Mouse (Mus musculus): Measurements from ENCODE around the gene Pbx1. TPM values are rescaled to one million over a fixed set of nuclear protein-coding genes. Genes with fewer than 3 reads are reported as not detected.
"Not testable (repeated sequence)": the region's sequence is repeated elsewhere in the genome, so short reads cannot be mapped to it uniquely, and the experiment has no call there.

Pbx1 gene
- 72.2 and 78.9 TPM in 2 replicates for polyA plus RNA-seq (2015; fragmentation: Nextera tagmentation; extraction: Ambion mirVana)

- ATAC-seq; H3K36me3 ChIP-seq (ENCODE audit: poor library complexity, severe bottlenecking); H3K9me3 ChIP-seq (replicated peaks); H3K27me3 ChIP-seq: not testable (repeated sequence)
- H3K9ac ChIP-seq: peak within 1 kb of the TSS; percentile 99
- H3K4me3 ChIP-seq: peak within 1 kb of the TSS; percentile 95
- H3K4me1 ChIP-seq: peaks cover 12% of the 10 kb centered on the region
- H3K4me2 ChIP-seq: peak within 1 kb of the TSS; percentile 80
- peak within 1 kb of the TSS; percentile 100 for H3K27ac ChIP-seq
Measured at GRCm38 (mm10) chr1:168432232-168432280, at the start of gene Pbx1. Pbx1 (minus strand) TSS chr1:168432270.

DNA sequence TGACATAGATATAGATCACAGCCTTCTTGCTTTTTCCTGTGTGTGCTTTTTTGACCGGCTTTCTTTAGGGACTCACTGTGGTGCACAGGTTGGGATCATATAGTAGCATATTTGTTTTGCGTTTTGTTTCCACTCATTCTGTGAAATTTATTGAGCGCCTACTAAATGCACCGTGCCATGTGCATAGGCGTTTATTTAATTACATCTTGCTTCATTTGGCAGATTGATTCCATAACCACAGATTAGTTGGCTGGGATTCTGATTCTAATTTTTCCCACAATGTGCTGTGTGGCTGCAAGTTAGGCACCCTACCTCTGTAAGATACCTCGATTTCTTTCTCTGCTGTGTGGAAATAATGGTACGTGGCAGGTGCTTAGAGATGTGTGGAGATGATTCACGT lies 47.6 kb upstream of the Pbx1 start:
- 83% methylated on average over 8 of the region's 8 CpGs for WGBS

DNA sequence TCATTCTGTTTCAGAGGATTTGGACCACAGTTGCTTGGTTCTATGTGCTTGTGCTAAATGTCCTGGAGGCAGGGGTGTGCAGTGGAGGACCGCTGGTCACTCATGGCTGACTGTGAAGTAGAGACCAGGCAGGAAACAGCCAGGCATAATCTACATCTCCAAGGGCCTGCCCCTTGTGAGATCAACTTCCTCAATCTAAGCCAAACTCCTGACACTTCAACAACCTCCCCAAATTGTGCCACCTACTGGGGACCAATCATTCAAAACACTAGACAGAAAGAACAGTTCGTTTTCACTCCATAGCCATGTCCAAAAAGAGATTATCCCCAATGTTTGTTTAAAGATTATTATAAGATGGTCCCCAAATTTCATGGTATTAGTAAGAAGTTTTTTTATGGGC lies 46.8 kb upstream of the Pbx1 start:
- Histone ChIP-seq H3K4me2 (no peak overlapping the region), H3K4me1 (peaks cover 30% of the 10 kb centered on the region), H3K9ac (no peak overlapping the region), H3K27me3 (peaks cover 3% of the 10 kb centered on the region; the same call in 1 of the 2 replicates), H3K4me3 (no peak overlapping the region), H3K27ac (no peak overlapping the region), H3K9me3 (replicated peaks) (no peaks in the 10 kb centered on the region), H3K36me3 (ENCODE audit: poor library complexity, severe bottlenecking) (no peaks in the 10 kb centered on the region)
- WGBS: 72% methylated on average over 2 of the region's 2 CpGs
- ATAC-seq: no peak

More for the DNA sequence above, 47.6 kb upstream of the Pbx1 start:
- Histone ChIP-seq H3K27ac (no peak overlapping the region), H3K9ac (no peak overlapping the region), H3K4me3 (no peak overlapping the region), H3K36me3 (ENCODE audit: poor library complexity, severe bottlenecking) (no peaks in the 10 kb centered on the region), H3K9me3 (replicated peaks) (no peaks in the 10 kb centered on the region), H3K27me3 (peaks cover 3% of the 10 kb centered on the region; the same call in 1 of the 2 replicates), H3K4me2 (no peak overlapping the region), H3K4me1 (peaks cover 22% of the 10 kb centered on the region)
- ATAC-seq: no peak

GRCm38 (mm10) chr1:168476917-168477316 lies 44.8 kb upstream of the Pbx1 start:
- WGBS: 61% methylated on average over 3 of the region's 3 CpGs
- H3K9me3 ChIP-seq (replicated peaks): no peaks in the 10 kb centered on the region
- H3K36me3 ChIP-seq (ENCODE audit: poor library complexity, severe bottlenecking): no peaks in the 10 kb centered on the region
- no peaks in the 10 kb centered on the region for H3K27me3 ChIP-seq
- no peak overlapping the region for H3K9ac ChIP-seq
- H3K4me3 ChIP-seq: no peak overlapping the region
- peak overlapping the region; percentile 19; the same call in 1 of the 2 replicates for H3K27ac ChIP-seq
- H3K4me2 ChIP-seq: no peak overlapping the region
- peaks cover 45% of the 10 kb centered on the region for H3K4me1 ChIP-seq
- ATAC-seq: no peak

DNA sequence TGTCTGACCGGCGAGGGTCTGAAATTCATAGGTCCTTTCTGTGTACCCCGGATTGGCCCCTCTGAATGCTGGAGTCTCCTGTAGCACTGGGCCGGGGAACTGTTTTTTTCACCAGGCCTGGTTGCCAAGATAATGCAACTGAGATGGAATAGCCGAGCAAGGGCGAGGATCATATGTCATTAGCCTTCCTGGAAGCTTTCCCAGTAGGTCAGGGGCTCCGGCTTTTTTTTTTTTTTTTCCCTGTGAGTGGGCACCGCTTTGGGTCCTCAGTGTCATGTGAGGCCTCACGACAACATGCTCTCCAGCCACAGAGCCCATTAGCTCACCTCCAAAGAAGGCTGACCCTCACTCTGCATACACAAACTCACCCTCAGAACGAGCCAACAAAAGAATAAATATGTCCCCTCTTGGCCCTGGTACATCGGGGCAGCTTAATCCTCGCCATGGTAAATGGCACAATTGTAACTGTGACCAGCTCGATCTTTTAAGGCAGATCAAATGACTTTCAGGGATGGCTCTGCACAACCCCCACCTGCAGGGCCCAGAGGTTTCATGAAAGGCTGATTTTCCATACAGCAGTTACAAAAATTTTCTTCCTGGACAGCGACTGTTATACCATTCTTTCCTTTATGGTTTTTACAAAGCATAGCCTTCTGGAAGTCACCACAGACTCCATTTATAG lies 44.3 kb upstream of the Pbx1 start:
- Histone ChIP-seq H3K4me2 (no peak overlapping the region), H3K27ac (0 out of 2 replicates have a peak overlapping the region, but pooled peaks have one; percentile 31)

DNA sequence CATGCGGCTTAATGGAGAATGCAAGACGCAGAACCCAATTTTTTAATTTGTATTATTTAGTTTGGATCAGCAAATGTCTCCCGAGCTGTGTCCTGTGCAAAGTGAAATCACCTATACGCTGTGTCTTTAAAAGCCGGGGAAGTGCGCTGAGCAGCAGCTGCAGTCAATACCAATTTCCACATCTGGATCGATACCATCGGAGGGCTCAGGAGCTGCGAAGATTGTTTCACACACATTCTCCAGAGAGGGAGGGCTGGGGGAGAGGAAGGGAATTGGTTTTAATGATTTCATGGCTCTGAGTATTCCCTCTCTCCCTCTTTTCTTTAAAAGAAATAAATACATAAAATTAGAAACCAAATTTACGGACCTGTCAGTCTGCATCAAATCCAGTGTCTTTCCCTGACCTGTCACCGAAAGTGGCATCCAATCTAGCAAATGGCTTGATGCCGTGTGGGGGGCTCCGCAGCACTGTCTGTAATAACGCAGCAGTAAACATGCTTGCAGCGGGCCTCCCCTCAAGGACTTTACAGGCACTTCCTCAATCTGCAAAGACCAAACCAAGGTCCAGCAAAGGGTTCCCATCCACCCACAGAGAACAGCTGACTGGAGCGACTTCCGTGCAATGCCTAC lies 43.6 kb upstream of the Pbx1 start:
- 0 out of 2 replicates have a peak overlapping the region, but pooled peaks have one; percentile 7 for H3K27ac ChIP-seq
- H3K4me2 ChIP-seq: no peak overlapping the region

More for the DNA sequence above, 44.3 kb upstream of the Pbx1 start:
- no peaks in the 10 kb centered on the region for H3K27me3 ChIP-seq
- no peak for ATAC-seq
- 43% methylated on average over 14 of the region's 14 CpGs for WGBS
- no peak overlapping the region for H3K4me3 ChIP-seq
- H3K9ac ChIP-seq: no peak overlapping the region
- H3K36me3 ChIP-seq (ENCODE audit: poor library complexity, severe bottlenecking): no peaks in the 10 kb centered on the region
- no peaks in the 10 kb centered on the region for H3K9me3 ChIP-seq (replicated peaks)
- peaks cover 45% of the 10 kb centered on the region for H3K4me1 ChIP-seq

DNA sequence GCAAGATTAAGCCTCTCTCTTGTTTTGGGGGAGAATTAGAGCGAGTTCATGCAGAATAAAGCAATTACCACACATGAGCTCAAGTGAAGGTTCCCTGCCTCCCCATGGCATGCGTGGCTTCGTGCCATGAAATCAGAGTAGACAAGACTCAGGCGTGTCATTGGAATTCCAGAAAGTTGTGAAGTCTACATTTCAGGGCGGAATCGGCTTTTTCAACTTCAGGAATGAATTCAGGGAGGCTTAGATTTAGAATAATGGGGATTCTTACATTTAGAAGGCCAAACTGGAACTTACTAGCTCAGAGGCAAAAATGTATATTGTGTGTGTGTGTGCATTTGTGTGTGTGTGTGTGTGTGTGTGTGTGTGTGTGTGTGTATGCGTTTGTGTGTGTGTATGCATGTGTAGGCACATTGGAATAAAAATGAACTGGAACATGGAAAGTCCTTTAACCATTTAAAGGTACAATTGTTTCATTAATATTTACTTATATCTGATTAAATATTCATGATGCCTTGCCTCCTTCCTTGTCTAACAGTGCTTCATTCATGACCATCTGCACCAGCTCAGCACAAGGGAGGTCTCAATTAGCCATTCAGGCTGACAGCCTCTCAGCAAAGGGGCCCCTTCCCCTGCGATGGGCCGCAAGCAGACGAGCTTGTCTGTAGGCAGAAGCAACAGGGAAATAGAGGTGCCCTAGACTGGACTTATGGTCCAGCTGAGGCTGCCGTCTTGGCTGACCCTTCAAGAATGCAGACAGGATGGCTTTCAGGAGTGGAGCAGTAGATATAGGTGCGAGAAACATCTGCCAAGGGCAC lies 41.4 kb upstream of the Pbx1 start:
- Histone ChIP-seq H3K4me3 (no peak overlapping the region), H3K4me2 (peak overlapping the region; percentile 47), H3K27ac (peak overlapping the region; percentile 55), H3K9me3 (replicated peaks) (no peaks in the 10 kb centered on the region), H3K27me3 (no peaks in the 10 kb centered on the region), H3K4me1 (peaks cover 45% of the 10 kb centered on the region), H3K9ac (no peak overlapping the region), H3K36me3 (ENCODE audit: poor library complexity, severe bottlenecking) (no peaks in the 10 kb centered on the region)
- 20% methylated on average over 12 of the region's 12 CpGs for WGBS
- ATAC-seq: peak; percentile 94

More for the DNA sequence above, 43.6 kb upstream of the Pbx1 start:
- WGBS: 83% methylated on average over 17 of the region's 17 CpGs
- peaks cover 45% of the 10 kb centered on the region for H3K4me1 ChIP-seq
- no peak for ATAC-seq
- H3K9ac ChIP-seq: no peak overlapping the region
- no peaks in the 10 kb centered on the region for H3K27me3 ChIP-seq
- no peaks in the 10 kb centered on the region for H3K9me3 ChIP-seq (replicated peaks)
- no peaks in the 10 kb centered on the region for H3K36me3 ChIP-seq (ENCODE audit: poor library complexity, severe bottlenecking)
- H3K4me3 ChIP-seq: no peak overlapping the region

- no peaks in the 10 kb centered on the region for H3K36me3 ChIP-seq (ENCODE audit: poor library complexity, severe bottlenecking)
- no peak for ATAC-seq
- H3K4me3 ChIP-seq: no peak overlapping the region
- H3K27ac ChIP-seq: peak overlapping the region; percentile 55; the same call in 1 of the 2 replicates
- peak overlapping the region; percentile 47 for H3K4me2 ChIP-seq
- no peak overlapping the region for H3K9ac ChIP-seq
- WGBS: 49% methylated on average over 6 of the region's 6 CpGs
- peaks cover 45% of the 10 kb centered on the region for H3K4me1 ChIP-seq
- no peaks in the 10 kb centered on the region for H3K27me3 ChIP-seq
- no peaks in the 10 kb centered on the region for H3K9me3 ChIP-seq (replicated peaks)
Measured at GRCm38 (mm10) chr1:168472545-168473254, 40.6 kb upstream of the Pbx1 start.

DNA sequence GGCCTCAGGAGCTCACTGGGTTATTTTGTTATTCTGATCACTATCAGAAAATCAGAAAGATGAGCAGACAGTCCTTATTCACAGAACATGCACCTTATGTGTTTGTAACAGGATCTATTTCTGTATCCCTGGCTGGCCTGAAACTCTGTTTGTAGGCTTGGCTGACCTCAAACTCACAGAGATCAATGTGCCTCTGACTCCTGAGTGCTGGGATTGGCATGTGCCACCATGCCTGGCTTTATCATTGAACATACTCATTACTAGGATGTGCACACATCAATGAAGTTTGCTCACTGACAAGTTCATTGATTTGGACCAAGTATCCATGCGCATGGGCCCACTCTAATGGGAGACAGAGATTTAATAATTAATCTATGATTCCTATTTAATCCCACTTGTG lies 27.4 kb upstream of the Pbx1 start:
- Histone ChIP-seq H3K27ac (no peak overlapping the region), H3K9me3 (replicated peaks) (no peaks in the 10 kb centered on the region), H3K36me3 (ENCODE audit: poor library complexity, severe bottlenecking) (no peaks in the 10 kb centered on the region), H3K4me2 (no peak overlapping the region), H3K9ac (no peak overlapping the region), H3K27me3 (no peaks in the 10 kb centered on the region), H3K4me3 (no peak overlapping the region), H3K4me1 (peaks cover 8% of the 10 kb centered on the region)
- no peak for ATAC-seq
- 98% methylated on average over 1 of the region's 1 CpGs for WGBS

GRCm38 (mm10) chr1:168457191-168457747 lies 25.2 kb upstream of the Pbx1 start:
- 0 out of 2 replicates have a peak, but pooled peaks have one; percentile 19 for ATAC-seq
- no peak overlapping the region for H3K4me2 ChIP-seq
- peaks cover 8% of the 10 kb centered on the region for H3K4me1 ChIP-seq
- H3K4me3 ChIP-seq: no peak overlapping the region
- no peaks in the 10 kb centered on the region for H3K36me3 ChIP-seq (ENCODE audit: poor library complexity, severe bottlenecking)
- H3K9me3 ChIP-seq (replicated peaks): no peaks in the 10 kb centered on the region
- no peak overlapping the region for H3K27ac ChIP-seq
- H3K9ac ChIP-seq: no peak overlapping the region
- H3K27me3 ChIP-seq: no peaks in the 10 kb centered on the region
- whole genome bisulfite sequencing: 40% methylated on average over 7 of the region's 7 CpGs

DNA sequence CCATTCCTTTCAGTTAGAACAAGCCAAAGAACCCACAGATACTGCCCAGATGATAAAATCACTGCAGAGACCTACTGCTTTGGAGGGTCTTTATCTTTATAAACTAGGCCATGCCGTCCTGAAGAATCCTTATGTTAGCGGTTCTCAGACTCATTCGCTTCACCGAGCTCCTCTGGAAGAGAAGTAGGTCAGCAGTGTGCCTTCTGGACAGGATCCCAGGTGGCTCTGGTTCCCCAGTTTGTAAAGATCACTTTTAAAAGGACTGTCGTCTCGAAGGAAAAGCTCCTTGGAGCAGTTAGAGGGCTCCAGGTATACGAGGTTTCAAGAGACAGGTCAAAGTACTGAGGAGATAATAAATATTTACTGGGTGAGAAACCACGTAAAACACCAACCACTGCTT lies 23.1 kb upstream of the Pbx1 start:
- H3K4me3 ChIP-seq: no peak overlapping the region
- peaks cover 8% of the 10 kb centered on the region for H3K4me1 ChIP-seq
- no peaks in the 10 kb centered on the region for H3K27me3 ChIP-seq
- ATAC-seq: no peak
- H3K9ac ChIP-seq: no peak overlapping the region
- WGBS: 87% methylated on average over 8 of the region's 8 CpGs
- H3K9me3 ChIP-seq (replicated peaks): no peaks in the 10 kb centered on the region
- no peak overlapping the region for H3K4me2 ChIP-seq
- no peaks in the 10 kb centered on the region for H3K36me3 ChIP-seq (ENCODE audit: poor library complexity, severe bottlenecking)
- H3K27ac ChIP-seq: no peak overlapping the region

DNA sequence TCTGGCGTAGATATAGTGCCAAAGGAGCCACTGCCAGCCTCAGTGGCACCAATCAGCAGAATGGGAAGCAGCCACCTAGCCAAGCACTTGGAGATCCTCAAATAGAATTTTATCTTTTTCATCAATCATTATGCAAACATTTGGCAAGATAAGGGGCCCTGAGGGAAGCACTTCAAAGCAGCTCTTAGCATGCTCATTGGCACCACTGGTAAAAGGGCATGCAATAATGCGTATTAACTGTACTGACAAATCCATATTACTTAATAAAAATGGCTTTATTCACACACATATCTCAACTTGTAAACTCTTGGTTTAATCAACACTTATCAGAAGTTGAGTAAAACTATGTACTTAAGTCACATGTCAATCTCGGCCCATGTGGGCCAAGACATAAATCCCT lies 1.6 kb upstream of the Pbx1 start:
- WGBS: 96% methylated on average over 3 of the region's 3 CpGs
- no peak overlapping the region for H3K9ac ChIP-seq
- H3K4me2 ChIP-seq: no peak overlapping the region
- no peaks in the 10 kb centered on the region for H3K27me3 ChIP-seq
- H3K36me3 ChIP-seq (ENCODE audit: poor library complexity, severe bottlenecking): no peaks in the 10 kb centered on the region
- H3K4me3 ChIP-seq: no peak overlapping the region
- H3K4me1 ChIP-seq: no peaks in the 10 kb centered on the region
- no peaks in the 10 kb centered on the region for H3K9me3 ChIP-seq (replicated peaks)
- no peak for ATAC-seq
- no peak overlapping the region for H3K27ac ChIP-seq

Measured in forebrain, embryonic 13.5 days (tissue).